Mouse (Mus musculus) ES-Bruce4 (cell line): Measurements from ENCODE around the gene Adamtsl4. TPM values are rescaled to one million over a fixed set of nuclear protein-coding genes. Genes with fewer than 3 reads are reported as not detected.

ENCODE experiments used
- H3K27ac ChIP-seq: 2 replicates; pipeline ENCODE4 v1.5.1; 2012; ENCODE audit warnings: low read length, inconsistent platforms; ENCODE audit not compliant: insufficient read depth
- H3K27me3 ChIP-seq: 2 replicates; pipeline ENCODE4 v1.6.1; 2012; ENCODE audit warnings: mild to moderate bottlenecking, low read length, inconsistent platforms; ENCODE audit not compliant: control insufficient read depth, poor library complexity, insufficient read depth, severe bottlenecking
- H3K36me3 ChIP-seq: 2 replicates; pipeline ENCODE4 v1.6.1; 2012; ENCODE audit warnings: inconsistent platforms, mild to moderate bottlenecking, low read length, moderate library complexity; ENCODE audit not compliant: control insufficient read depth, poor library complexity, insufficient read depth, severe bottlenecking
- H3K4me1 ChIP-seq: one replicate; pipeline ENCODE4 v1.8.1; 2011; ENCODE audit warnings: low read length; ENCODE audit not compliant: control insufficient read depth, insufficient read depth
- H3K4me3 ChIP-seq: 2 replicates; pipeline ENCODE4 v1.5.1; 2011; ENCODE audit warnings: low read depth, mild to moderate bottlenecking, low read length
- H3K9ac ChIP-seq: 2 replicates; pipeline ENCODE4 v1.6.1; 2012; ENCODE audit warnings: low read depth, mild to moderate bottlenecking, inconsistent platforms; ENCODE audit not compliant: poor library complexity, severe bottlenecking
- H3K9me3 ChIP-seq: replicated peaks from 2 replicates; pipeline ENCODE4 v1.6.1; 2012; ENCODE audit warnings: mild to moderate bottlenecking, low read length, inconsistent platforms; ENCODE audit not compliant: control insufficient read depth, poor library complexity, insufficient read depth, severe bottlenecking
- CTCF ChIP-seq: IDR thresholded peaks from one replicate; pipeline ENCODE4 v1.8.1; 2011; ENCODE audit warnings: low read depth, low read length
- EP300 ChIP-seq: IDR thresholded peaks from 2 replicates; pipeline ENCODE4 v1.6.1; 2011; ENCODE audit warnings: low read depth, low read length; ENCODE audit not compliant: insufficient read depth
- POLR2A ChIP-seq: IDR thresholded peaks from one replicate; pipeline ENCODE4 v1.8.1; 2011; ENCODE audit warnings: low read length; ENCODE audit not compliant: insufficient read depth
- polyA plus RNA-seq: library from polyadenylated mRNA; stranded (reverse); fragments of >200 nt; gene quantifications from 2 replicates; pipeline ENCODE4 v1.2.4, GENCODE M21; 2011; ENCODE audit warnings: low read depth; ENCODE audit not compliant: missing spikeins, insufficient read depth, insufficient read length

The Adamtsl4 gene
- polyA plus RNA-seq, 1 experiment, result 10.1 TPM

- Histone ChIP-seq H3K4me3 (no peak overlapping the region), H3K27me3 (no peaks in the 10 kb centered on the region), H3K4me1 (peaks cover 15% of the 10 kb centered on the region), H3K9me3 (no peaks in the 10 kb centered on the region), H3K27ac (no peak overlapping the region), H3K36me3 (no peaks in the 10 kb centered on the region), H3K9ac (no peak overlapping the region)
- no peak for TF ChIP-seq POLR2A
- no peak for TF ChIP-seq CTCF
- no peak for TF ChIP-seq EP300
Observed at GRCm38 (mm10) chr3:95684846-95685245, 2.9 kb downstream of the Adamtsl4 start.

- no peaks in the 10 kb centered on the region for H3K9me3 ChIP-seq
- H3K27ac ChIP-seq, result no peak overlapping the region
- no peak overlapping the region for H3K4me3 ChIP-seq
- peaks cover 13% of the 10 kb centered on the region for H3K4me1 ChIP-seq
- no peaks in the 10 kb centered on the region for H3K36me3 ChIP-seq
- TF ChIP-seq EP300 (no peak), POLR2A (no peak), CTCF (no peak)
- no peaks in the 10 kb centered on the region for H3K27me3 ChIP-seq
- H3K9ac ChIP-seq, result no peak overlapping the region
Observed at GRCm38 (mm10) chr3:95682878-95683277, 4.8 kb downstream of the Adamtsl4 start.

- Histone ChIP-seq H3K4me3 (peak overlapping the region; percentile 10; the same call in 1 of the 2 replicates), H3K27ac (no peak overlapping the region)
- no peak for TF ChIP-seq CTCF
- no peak for TF ChIP-seq POLR2A
- TF ChIP-seq EP300, result no peak
Observed at GRCm38 (mm10) chr3:95681365-95681764, 6.4 kb downstream of the Adamtsl4 start.

GRCm38 (mm10) chr3:95680673-95681072 lies 7.0 kb downstream of the Adamtsl4 start:
- no peak overlapping the region for H3K27ac ChIP-seq

More at GRCm38 (mm10) chr3:95681365-95681764, 6.4 kb downstream of the Adamtsl4 start:
- H3K9ac ChIP-seq, result peak overlapping the region; percentile 22
- H3K27me3 ChIP-seq, result no peaks in the 10 kb centered on the region
- H3K9me3 ChIP-seq, result no peaks in the 10 kb centered on the region
- peaks cover 12% of the 10 kb centered on the region for H3K4me1 ChIP-seq
- no peaks in the 10 kb centered on the region for H3K36me3 ChIP-seq

GRCm38 (mm10) chr3:95679551-95679950 lies 8.2 kb downstream of the Adamtsl4 start:
- Histone ChIP-seq H3K36me3 (no peaks in the 10 kb centered on the region), H3K27me3 (no peaks in the 10 kb centered on the region), H3K9ac (no peak overlapping the region), H3K4me1 (peaks cover 7% of the 10 kb centered on the region), H3K27ac (no peak overlapping the region), H3K4me3 (no peak overlapping the region), H3K9me3 (no peaks in the 10 kb centered on the region)
- no peak for TF ChIP-seq POLR2A
- no peak for TF ChIP-seq CTCF
- no peak for TF ChIP-seq EP300

More at GRCm38 (mm10) chr3:95680673-95681072, 7.0 kb downstream of the Adamtsl4 start:
- Histone ChIP-seq H3K9ac (peak overlapping the region; percentile 22), H3K27me3 (no peaks in the 10 kb centered on the region), H3K4me3 (no peak overlapping the region), H3K4me1 (peaks cover 12% of the 10 kb centered on the region), H3K36me3 (no peaks in the 10 kb centered on the region), H3K9me3 (no peaks in the 10 kb centered on the region)
- TF ChIP-seq POLR2A, result no peak
- no peak for TF ChIP-seq EP300
- TF ChIP-seq CTCF, result no peak

- peak overlapping the region; percentile 20 for H3K4me3 ChIP-seq
Observed at GRCm38 (mm10) chr3:95677420-95678090, 10.2 kb downstream of the Adamtsl4 start.

More at GRCm38 (mm10) chr3:95677420-95678090, 10.2 kb downstream of the Adamtsl4 start:
- no peaks in the 10 kb centered on the region for H3K27me3 ChIP-seq
- no peak overlapping the region for H3K27ac ChIP-seq
- no peaks in the 10 kb centered on the region for H3K36me3 ChIP-seq
- H3K4me1 ChIP-seq, result peaks cover 7% of the 10 kb centered on the region
- H3K9ac ChIP-seq, result peak overlapping the region; percentile 43
- TF ChIP-seq POLR2A (no peak), EP300 (no peak), CTCF (no peak)
- no peaks in the 10 kb centered on the region for H3K9me3 ChIP-seq
